Mouse (Mus musculus) fat pad, adult 2 months (tissue): ENCODE results near the gene Rgs6.

Experiments
- DNase-seq: peaks from one replicate; pipeline ENCODE4 v3.0.0-alpha.2; 2011; ENCODE audit warnings: low read depth, low spot score; ENCODE audit errors: extremely low read depth

Rgs6 gene

DNA sequence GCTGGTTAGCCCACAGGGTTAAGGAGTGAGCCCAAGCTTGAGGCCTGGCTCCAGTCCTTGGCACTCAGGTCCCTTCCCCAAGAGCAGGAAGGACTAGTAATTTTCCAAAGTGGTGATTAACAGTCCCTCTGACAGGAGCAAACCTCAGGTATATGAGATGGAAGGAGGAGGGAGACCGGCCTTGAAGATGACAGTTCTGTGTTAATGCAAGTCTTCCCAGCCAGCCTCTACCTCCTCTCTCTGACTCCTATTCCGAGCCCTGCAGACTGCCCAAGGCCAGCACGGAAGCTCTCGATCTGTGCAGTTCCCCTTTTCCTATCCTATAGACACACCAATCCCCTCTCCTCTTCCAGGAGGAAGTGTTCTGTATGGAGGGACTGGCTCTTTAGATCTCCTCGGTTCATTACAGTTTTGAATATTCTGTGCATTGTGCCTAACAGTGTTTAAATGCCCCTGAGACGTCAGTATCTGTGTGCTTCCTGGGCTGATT lies 485.8 kb downstream of the Rgs6 start:
- no peak for DNase-seq

DNA sequence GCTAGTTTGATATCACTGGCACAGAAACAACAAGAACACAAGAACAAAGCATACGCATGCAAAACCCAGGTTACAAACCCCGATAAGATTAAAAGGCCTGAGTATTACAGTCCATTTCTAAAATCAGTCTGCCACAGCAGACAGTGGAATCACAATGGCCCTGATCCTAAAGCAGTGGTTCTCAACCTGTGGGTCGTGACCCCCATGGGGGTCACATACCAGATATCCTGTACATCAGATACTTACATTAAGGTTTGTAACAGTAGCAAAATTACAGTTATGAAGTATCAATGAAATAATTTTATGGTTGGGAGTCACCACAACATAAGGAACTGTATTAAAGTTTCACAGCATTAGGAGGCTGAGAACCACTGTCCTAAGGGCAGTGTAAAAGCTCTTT lies 488.1 kb downstream of the Rgs6 start:
- no peak for DNase-seq

DNA sequence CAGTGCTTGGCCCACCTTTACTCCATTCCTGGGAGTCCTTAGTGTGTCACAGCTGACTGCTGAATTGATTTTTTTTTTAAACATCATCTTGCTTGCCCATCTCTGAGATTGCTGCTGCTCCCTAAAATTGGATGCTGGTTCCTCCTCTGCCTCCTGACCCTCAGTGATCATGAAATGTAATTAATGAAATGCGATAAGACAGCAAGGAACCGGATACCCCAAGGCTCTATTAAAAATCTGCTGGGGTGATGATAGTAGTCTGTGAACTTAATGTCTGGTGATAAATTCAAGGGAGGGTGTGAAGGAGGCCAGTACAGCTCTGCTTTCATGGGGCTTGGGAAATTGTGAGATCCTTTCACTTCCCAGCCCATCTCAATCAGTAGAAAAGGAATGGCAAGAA lies 489.4 kb downstream of the Rgs6 start:
- DNase-seq, result no peak

DNA sequence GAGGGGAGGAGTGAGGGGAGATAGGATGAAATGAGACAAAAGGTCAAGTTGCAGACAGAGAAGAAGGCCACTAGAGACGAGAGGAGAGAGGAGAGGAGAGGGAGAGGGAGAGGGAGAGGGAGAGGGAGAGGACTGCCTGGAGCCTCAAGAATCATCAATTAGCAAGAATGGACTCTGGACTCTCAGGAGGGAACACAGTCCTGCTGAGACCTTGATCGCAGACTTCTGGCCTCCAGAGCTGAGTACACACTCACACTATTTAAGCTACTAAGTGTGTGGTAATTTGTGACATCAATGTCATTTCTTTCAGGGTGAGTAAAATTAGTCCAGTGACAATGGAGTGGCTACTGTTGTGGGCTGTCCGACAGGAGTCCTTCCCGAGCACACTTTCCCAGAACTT lies 495.3 kb downstream of the Rgs6 start:
- DNase-seq, result no peak

DNA sequence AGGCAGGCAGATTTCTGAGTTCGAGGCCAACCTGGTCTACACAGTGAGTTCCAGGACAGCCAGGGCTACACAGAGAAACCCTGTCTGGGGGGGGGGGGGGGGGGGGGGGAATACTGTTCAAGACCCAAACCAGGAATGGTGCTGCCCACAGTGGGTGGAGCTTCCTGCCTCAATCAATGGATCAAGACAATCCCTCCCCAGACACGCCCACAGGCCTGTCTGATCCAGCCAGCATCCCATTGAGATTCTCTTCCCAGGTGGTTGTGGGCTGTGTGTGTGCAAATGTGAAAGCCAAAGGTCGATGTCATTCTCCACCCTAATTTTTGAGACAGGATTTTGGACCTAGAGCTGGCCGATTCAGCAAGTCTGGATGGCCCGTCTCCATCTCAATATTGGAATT lies 496.5 kb downstream of the Rgs6 start:
- no peak for DNase-seq

DNA sequence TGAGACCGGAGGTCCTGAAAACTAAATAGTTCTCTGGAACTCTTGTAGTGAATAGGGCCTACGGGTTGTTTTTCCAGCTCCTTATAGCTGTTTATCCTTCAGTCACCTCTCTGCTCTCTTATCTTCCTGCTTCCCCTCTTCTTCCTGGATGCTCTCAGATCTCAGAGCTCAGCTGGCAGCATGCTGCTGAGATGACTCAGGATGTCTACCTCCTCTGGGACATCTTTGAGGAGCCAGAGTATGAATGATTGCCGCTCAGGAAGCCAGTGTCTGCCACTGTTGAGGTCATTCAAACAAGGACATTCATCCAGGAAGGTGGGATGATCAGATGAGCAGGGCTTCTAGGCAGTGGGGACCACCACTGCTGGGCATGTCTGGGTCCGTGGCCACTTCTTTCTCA lies 498.9 kb downstream of the Rgs6 start:
- no peak for DNase-seq

DNA sequence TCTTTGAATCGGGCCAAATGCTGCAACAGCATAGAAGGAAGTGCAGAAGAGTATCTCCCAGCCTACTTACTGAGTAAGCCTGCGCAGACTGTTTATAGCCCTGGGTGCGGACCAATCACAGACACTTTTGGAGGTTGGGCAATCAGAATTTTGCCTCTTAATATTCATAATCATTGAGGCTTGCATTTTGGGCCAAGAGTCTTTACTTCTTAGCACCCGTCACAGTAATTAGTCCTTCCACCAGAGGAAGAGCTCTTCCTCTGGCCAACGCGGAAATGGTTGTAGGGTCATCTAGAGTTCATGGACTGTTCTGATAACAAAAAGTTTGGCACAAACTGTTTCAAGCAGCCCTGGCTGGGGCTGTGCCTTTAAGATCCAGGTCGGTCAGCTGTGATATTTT lies 499.5 kb downstream of the Rgs6 start:
- no peak for DNase-seq

DNA sequence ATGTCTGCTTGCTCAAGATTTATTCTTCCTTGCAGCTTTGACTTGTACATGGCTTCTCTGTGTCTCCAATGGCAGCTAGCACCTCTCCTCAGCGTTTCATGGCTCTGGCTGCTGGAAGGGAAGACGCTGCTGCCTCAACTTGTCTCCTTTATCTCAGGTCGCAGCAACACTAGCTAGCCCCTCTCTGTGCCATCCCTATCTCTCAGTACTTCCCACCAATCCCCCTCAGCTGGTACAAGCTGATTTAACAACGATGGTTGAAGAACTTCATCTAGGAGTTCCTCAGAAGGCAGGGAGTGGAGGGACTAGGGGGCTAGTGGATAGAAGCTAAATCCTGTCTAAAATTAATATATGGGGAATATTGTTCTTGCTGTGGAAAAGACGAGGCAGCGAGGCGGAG lies 503.9 kb downstream of the Rgs6 start:
- DNase-seq, result no peak

DNA sequence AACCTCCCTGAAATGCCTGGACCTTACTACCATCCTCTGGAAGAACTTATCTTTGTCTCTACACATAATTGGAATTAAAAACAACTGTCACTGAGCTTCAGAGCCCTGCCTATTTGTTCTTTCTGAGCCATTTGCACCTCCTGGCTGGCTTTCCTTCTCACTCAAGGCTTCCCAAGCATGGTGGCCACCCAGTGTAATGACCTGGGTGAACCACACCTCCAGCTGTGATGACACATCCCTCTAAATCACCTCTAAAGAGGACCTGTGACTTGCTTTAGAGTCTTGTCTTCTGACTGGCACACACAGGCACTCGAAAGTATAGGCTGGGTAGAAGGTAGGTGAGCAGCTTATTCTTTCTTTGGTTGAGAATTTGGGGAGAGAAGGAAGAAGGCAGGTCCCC lies 509.7 kb downstream of the Rgs6 start:
- DNase-seq, result no peak

DNA sequence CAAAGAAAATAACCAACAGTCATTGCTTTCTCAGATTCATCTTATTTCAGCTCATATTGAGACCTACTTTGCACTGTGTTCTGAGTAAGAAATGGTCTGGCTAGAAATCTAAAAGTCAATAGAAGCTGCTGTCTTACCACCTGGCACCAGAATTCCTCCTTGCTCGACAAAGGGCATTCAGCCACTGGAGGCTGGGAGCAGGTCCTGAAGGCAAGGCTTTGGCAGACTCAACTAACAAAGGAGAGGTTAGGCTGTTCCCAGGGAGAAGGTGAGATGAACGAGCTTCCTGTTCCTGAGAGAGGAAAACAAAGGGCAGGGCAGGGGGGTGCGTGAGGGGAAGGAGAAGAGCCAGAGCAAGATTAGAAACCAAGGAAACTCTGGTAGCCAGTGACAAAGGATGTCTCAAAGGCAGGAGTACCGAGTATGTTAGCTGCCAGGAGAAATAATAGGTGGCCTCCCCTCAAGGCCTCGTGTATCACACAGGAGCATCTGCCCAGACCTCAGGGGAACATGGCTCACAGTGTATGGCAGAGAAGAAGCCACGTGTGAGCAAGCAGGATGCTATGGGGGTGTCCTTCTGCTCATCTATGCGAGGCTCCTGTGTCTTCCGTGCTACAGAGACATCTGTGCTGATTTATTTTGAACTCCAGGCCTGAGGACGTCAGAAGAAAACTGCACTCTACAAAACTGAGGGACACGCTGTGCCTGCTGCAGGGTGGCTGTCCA lies 510.7 kb downstream of the Rgs6 start:
- DNase-seq, result no peak

DNA sequence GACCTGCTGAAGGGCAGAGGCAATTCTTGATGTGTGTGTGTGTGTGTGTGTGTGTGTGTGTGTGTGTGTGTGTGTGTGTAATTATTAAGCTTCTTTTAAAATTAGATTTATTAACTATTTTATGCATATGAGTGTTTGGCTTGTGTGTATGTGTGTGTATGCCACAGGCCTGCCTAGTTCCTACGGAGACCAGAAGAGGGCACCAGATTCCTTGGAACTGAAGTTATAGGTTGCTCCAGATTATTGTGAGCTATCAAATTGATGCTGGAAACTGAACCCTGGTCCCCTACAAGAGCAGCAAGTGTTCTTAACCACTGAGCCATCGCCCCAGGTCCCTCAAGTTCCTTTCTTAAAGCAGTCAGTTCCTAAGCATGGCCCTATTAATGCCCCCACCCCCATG lies 511.8 kb downstream of the Rgs6 start:
- no peak for DNase-seq

DNA sequence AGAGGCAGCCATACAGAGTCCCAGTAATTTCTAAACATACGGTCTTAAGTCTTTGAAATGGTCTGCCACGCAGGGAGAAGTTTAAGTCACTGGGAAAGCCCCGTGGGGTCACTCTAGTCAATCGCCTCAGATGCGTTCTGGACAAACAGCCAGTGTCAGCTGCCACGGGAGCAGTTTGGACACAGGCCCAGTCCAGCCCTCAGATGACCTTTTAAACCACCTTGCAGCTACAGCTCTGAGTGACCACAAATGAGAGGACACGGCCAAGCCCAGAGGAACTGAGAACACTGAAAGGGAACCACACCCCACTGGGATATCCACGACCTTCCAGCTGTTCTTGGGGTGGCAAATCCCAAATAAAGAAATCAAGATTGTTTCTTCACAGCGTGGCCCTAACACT lies 512.3 kb downstream of the Rgs6 start:
- no peak for DNase-seq

DNA sequence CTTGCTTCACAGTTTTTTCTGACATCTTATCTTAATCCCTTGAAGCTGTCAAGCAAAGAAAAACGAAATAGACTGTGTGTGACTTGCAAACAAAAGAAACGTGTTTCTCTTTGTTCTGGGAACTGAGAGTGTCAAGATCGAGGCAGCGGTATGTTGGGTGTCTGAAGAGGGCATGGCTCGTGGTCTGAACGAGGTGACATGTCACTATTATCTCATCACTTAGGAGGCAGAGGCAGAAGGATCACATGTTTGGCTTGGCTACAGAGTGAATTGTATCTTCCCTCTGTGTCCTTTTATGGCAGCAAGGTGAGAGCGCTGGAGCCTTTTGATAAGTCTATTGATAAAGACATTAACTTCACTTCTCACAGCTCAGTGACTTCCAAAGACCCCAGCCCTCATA lies 512.8 kb downstream of the Rgs6 start:
- no peak for DNase-seq

DNA sequence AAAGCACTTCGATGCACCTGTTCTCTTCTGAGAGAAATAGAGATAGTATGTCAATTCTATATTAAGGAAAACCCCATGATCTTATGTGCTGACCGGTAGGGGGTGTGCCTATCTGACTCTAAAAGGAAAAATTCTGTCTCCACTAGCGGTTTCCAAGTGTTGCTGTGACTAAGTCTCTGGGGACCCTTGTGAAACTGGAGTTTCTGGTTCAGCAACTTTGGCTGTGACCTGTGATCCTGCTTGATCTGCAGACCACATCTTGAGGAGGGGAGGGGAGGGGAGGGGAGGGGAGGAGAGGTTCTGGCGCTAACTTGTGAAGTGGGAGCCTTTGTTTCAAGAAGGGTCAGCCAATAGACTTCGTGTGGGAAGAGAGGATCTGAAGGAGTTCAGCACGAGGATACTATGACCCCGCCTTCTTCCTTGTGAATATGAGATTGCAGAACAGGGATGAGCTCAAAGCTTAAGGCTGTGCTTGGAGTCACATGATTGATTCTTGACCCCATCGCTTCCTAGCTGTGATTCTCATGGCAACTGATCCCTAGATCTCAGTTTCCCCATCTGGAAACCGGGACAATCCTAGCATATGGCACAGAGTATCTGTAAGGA lies 517.5 kb downstream of the Rgs6 start:
- no peak for DNase-seq

DNA sequence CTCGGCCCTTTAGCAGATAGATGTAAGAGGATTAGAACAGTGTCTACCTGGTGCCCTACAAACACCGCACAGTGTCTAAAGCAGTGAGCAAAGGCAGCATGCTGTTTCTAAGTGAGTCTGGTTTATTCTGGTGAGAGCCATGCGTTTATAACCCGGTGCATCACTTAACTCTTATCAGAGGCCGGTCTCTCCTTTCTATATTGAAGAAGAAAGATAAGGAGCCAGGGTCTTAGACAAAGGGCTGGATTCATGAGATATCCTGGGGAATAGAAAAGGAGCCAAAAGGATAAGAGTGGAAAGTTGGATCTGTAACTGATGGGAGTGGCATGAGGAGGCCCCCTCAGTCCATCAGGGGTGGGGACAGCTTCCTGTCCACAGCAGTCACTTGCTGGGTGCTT lies 518.0 kb downstream of the Rgs6 start:
- no peak for DNase-seq

DNA sequence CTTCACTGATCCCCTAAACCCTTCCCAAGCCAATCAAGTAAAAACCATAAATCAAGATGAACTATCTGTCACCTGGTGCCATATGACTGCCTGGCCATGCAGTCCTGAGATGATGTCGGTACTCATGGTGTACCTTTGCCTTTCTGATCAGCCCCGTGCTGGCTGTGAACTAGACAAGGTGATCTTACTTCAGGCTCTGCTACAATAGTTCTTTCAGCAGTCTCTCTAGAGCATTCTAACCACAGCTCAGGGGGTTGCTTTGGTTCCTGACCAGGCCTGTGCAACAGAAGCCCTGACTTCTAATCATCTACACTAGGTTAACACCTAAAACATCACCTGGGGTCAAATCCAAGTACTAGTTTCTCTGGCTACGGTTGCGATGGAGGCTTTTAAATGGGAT lies 521.4 kb downstream of the Rgs6 start:
- DNase-seq, result no peak

DNA sequence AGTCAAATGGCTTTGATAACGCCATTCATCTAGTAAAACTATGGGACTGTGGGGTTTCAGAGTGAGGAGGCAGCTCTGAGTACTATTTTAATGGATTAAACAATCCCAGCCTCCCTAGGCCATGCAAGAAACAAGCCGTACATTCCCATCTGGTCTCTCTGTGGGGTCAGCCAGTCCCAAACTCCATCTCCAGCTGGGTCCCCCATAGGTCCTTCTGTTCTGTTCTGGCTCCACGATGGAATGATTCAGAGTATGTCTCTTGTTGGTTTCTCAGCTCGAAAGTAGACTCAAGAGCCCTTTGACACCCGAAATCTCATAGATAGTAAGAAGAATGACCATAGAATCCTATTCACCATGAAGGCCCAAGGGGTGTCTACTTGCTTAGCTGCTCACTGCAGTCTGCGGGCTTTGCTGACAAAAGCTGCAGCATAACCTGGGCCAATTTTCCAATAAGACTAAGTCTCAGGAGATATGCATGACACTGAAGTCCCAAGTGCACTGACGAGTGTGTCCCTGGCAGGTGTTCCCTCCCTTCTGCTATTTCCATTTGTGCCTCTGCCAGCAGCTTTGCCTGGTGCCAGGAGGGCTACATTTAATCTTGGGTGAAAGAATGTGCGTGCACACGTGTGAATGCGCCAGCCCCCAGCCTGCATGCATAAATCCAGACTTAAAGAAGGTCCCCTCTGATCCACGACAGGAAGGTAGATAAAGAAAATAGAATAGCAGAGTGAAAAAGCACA lies 522.0 kb downstream of the Rgs6 start:
- no peak for DNase-seq

DNA sequence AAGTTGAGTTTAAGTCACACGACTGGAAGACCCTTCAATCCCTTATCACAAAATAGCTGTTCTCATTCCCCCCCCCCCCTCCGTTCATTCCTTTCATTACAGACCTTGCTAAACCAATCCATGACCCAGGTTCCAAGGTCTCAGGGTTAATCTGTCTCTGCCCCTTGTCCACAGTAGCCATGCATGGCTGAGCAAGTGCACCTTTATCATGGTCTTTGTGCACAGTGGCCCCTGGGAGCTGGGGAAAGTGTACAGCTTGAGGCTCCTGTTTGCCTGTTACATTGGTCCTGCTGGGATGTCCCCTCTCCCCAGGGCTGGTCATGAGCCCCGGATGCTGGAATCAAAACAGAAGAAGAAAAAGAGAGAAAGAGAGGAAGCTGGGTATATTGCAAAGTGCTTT lies 522.6 kb downstream of the Rgs6 start:
- no peak for DNase-seq

DNA sequence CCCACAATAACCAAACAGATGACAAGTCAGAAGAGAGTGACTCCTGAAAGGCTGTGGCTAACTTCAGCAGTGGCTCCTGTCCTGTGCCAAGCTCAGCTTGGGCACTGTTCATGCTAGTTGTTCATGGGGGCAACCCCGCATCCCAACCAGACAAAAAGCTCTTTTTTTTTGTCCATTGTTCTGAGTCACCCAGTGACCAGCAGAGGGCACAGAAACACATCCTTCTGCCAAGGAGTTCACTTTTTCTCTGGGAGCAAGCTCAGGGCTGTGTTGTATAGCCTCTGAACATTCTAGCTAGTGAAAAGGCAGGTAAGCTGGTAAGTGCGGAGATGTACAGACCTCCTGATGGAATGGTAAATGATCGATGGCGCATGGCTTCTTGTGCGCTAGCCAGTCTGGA lies 524.2 kb downstream of the Rgs6 start:
- no peak for DNase-seq

DNA sequence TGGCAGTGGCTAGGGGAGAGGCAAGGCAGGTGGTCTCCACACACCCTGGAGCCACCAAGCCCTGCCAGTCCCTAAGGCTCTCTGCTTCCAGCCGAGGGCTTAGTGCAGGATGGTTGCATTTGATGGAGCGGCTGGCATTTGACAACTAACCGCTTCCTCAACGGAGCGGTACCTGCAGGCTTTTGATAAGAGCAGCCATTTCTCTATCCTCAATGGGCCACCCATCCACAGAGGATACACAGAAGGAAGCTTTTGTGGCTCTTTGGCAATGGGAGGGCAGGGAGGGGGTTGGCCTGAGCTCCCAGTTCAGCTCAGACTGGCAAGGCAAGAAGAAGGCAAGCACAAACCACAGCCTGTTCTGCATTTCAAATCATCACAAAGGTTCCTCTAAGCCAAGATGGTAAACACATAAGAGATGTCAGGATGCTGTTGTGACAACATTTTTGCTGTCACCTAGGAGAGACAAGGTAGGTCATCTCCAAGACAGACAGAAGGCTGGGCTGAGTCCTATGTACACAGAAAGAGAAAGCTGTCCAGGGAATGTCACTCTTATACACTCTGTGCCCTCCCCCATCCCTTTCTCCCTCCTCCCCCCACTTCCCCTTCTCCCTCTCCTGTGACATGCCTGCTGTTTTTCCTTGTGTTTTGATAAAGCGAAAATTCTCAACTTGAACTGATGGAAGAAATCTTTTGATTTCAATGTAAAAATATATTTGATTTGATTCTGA lies 525.0 kb downstream of the Rgs6 start:
- DNase-seq, result no peak

DNA sequence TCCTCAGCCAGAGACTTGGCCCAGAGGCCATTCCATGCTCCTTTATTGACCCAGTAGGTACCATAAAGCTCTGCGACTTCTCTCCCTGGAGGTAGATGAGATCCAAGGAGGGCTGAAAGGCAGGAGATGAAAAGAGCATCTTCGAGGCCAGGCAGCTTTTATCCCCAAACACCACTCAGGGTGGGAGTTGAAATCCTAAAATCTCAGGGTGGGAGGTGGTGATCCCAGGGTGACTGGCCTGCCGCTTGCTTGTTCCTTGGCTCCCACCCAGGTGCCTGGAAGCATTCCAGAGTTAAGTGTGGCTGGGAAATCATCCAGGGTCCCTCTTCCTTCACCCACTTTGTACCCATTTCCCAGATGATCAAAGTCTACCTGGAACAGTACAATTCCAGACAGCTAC lies 525.9 kb downstream of the Rgs6 start:
- DNase-seq, result no peak
